Mouse (Mus musculus): Measurements from ENCODE around the gene Anapc1. TPM values are rescaled to one million over a fixed set of nuclear protein-coding genes. Genes with fewer than 3 reads are reported as not detected.
"Not testable (repeated sequence)": the region's sequence is repeated elsewhere in the genome, so short reads cannot be mapped to it uniquely, and the experiment has no call there.

The Anapc1 gene
- polyA plus RNA-seq, 1 experiment = 29.9 TPM

DNA sequence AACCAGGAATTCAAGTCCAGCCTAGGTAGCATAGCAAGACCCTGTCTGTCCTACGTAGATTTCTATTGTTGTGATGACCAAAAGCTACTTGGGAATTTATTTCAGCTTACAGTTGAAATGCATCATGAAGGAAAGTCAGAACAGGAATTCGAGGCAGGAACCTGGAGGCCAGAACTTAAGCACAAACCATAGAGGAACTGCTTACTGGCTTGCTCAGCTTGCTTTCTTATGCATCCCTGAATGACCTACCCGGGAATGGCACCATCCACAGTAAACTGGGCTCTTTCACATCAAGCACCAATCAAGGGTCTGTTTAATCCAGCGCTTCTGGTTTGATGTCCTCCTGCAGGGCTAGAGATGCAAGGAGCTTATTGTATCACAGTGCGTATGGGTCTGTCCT, 10.4 kb upstream of the Anapc1 start:
- H3K36me3 ChIP-seq (ENCODE audit: control insufficient read depth, insufficient read depth, low read length) = no peaks in the 10 kb centered on the region
- no peaks in the 10 kb centered on the region for H3K27me3 ChIP-seq (ENCODE audit: control insufficient read depth, insufficient read depth, low read length)
- H3K4me3 ChIP-seq (ENCODE audit: control insufficient read depth, low read depth, low read length) = no peak overlapping the region
- no peak for TF ChIP-seq POLR2A (IDR thresholded peaks at IDR 0.05; ENCODE audit: control insufficient read depth, low read depth, low read length)
- TF ChIP-seq CTCF (IDR thresholded peaks at IDR 0.05; ENCODE audit: control insufficient read depth, insufficient read depth, insufficient replicate concordance, low read depth, low read length) = no peak
- H3K27ac ChIP-seq (ENCODE audit: control insufficient read depth, insufficient read depth, low read depth, low read length) = no peak overlapping the region
- peaks cover 14% of the 10 kb centered on the region for H3K4me1 ChIP-seq (ENCODE audit: control insufficient read depth, insufficient read depth, low read length)

DNA sequence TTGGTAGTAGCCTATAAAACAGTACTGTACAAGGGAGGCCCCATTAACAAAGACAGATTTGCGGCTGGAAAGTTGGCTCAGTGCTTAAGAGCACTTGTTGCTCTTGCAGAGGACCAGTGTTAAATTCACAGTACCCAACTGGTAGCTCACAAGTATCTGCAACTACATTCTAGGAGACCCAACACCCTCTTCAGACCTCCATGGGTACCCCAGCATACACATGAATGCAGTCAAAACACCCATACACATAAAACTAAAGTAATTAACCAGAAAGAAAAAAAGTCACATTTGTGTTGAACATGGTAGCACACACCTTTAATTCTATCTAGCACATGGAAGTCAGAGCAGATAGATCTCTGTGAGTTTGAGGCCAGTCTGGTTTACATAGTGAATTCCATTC, 9.9 kb upstream of the Anapc1 start:
- TF ChIP-seq CTCF (IDR thresholded peaks at IDR 0.05; ENCODE audit: control insufficient read depth, insufficient read depth, insufficient replicate concordance, low read depth, low read length) = no peak
- TF ChIP-seq POLR2A (IDR thresholded peaks at IDR 0.05; ENCODE audit: control insufficient read depth, low read depth, low read length) = no peak
- H3K27me3 ChIP-seq (ENCODE audit: control insufficient read depth, insufficient read depth, low read length) = no peaks in the 10 kb centered on the region

DNA sequence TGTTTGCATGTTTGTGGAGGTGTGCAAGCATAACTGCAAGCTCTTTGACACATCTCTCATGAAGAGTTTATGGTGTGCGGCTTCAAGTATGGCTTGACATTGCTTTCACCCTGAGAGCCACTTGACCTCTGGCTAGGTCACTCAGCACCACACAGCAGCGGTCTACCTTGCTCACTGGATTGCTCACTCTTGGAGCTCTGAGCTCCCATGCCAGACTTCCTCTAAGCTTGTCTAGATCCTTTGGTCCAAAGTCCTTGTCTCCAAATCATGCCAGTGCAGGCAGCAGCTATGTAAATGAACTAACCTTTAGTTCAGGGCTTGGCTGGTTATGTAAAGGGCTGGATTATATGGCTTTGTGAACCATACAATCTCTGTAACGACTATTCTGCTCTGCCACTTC, 9.2 kb upstream of the Anapc1 start:
- no peak overlapping the region for H3K4me3 ChIP-seq (ENCODE audit: control insufficient read depth, low read depth, low read length)
- TF ChIP-seq CTCF (IDR thresholded peaks at IDR 0.05; ENCODE audit: control insufficient read depth, insufficient read depth, insufficient replicate concordance, low read depth, low read length) (no peak), POLR2A (IDR thresholded peaks at IDR 0.05; ENCODE audit: control insufficient read depth, low read depth, low read length) (no peak)
- peaks cover 14% of the 10 kb centered on the region for H3K4me1 ChIP-seq (ENCODE audit: control insufficient read depth, insufficient read depth, low read length)
- no peaks in the 10 kb centered on the region for H3K27me3 ChIP-seq (ENCODE audit: control insufficient read depth, insufficient read depth, low read length)
- H3K27ac ChIP-seq (ENCODE audit: control insufficient read depth, insufficient read depth, low read depth, low read length) = no peak overlapping the region
- no peaks in the 10 kb centered on the region for H3K36me3 ChIP-seq (ENCODE audit: control insufficient read depth, insufficient read depth, low read length)

More for the DNA sequence above, 9.9 kb upstream of the Anapc1 start:
- Histone ChIP-seq H3K36me3 (ENCODE audit: control insufficient read depth, insufficient read depth, low read length) (no peaks in the 10 kb centered on the region), H3K27ac (ENCODE audit: control insufficient read depth, insufficient read depth, low read depth, low read length) (no peak overlapping the region), H3K4me1 (ENCODE audit: control insufficient read depth, insufficient read depth, low read length) (peaks cover 14% of the 10 kb centered on the region), H3K4me3 (ENCODE audit: control insufficient read depth, low read depth, low read length) (no peak overlapping the region)

DNA sequence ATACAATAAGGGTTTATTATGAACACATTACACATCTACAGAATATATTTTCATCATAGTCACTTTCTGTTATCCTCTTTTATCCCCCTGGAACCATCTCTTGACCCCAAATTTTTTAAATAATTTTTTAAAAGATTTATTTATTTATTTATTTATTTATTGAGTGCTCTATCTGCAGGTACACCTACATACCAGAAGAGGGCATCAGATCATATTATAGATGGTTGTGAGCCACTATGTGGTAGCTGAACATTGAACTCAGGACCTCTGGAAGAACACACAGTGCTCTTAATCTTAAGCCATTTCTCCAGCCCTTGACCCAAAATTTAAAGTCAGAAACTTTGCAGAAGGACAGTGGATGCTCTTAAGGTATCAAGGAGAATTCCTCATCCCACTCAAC, 7.4 kb upstream of the Anapc1 start:
- no peak overlapping the region for H3K4me3 ChIP-seq (ENCODE audit: control insufficient read depth, low read depth, low read length)
- H3K4me1 ChIP-seq (ENCODE audit: control insufficient read depth, insufficient read depth, low read length) = peaks cover 14% of the 10 kb centered on the region
- no peaks in the 10 kb centered on the region for H3K27me3 ChIP-seq (ENCODE audit: control insufficient read depth, insufficient read depth, low read length)
- no peak overlapping the region for H3K27ac ChIP-seq (ENCODE audit: control insufficient read depth, insufficient read depth, low read depth, low read length)
- TF ChIP-seq POLR2A (IDR thresholded peaks at IDR 0.05; ENCODE audit: control insufficient read depth, low read depth, low read length) = no peak
- no peak for TF ChIP-seq CTCF (IDR thresholded peaks at IDR 0.05; ENCODE audit: control insufficient read depth, insufficient read depth, insufficient replicate concordance, low read depth, low read length)
- no peaks in the 10 kb centered on the region for H3K36me3 ChIP-seq (ENCODE audit: control insufficient read depth, insufficient read depth, low read length)

DNA sequence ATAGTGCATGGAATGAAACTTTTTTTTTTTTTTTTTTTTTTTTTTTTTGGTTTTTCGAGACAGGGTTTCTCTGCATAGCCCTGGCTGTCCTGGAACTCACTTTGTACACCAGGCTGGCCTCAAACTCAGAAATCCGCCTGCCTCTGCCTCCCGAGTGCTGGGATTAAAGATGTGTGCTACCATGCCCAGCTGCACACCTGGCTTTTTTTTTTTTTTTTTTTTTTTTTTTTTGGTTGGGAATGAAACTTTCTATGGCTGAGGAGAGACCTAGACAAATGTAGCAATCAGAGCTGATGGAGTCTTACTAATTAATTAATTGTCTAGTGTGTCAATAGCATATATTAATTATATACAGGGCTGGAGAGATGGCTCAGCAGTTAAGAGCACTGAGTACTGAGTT, 6.6 kb upstream of the Anapc1 start:
- H3K27me3 ChIP-seq (ENCODE audit: control insufficient read depth, insufficient read depth, low read length); H3K36me3 ChIP-seq (ENCODE audit: control insufficient read depth, insufficient read depth, low read length); H3K27ac ChIP-seq (ENCODE audit: control insufficient read depth, insufficient read depth, low read depth, low read length); H3K4me3 ChIP-seq (ENCODE audit: control insufficient read depth, low read depth, low read length); H3K4me1 ChIP-seq (ENCODE audit: control insufficient read depth, insufficient read depth, low read length): not testable (repeated sequence)

DNA sequence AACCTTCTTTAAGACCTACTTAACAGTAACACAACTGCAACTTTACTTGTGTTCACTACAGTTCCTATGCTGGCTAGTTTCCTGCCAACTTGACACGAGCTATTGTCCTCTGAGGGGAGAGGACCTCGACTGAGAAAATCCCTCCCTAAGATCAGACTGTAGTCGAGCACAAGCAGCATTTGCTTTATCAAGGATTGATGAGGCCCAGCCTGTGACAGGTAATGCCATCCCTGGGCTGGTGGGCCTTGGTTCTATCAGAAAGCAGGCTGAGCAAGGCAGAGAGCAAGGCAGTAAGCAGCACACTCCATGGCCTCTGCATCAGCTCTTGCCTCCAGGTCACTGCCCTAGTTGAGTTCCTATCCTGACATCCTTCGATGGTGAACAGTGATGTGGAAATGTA, 6.0 kb upstream of the Anapc1 start:
- TF ChIP-seq CTCF (IDR thresholded peaks at IDR 0.05; ENCODE audit: control insufficient read depth, insufficient read depth, insufficient replicate concordance, low read depth, low read length) = no peak
- TF ChIP-seq POLR2A (IDR thresholded peaks at IDR 0.05; ENCODE audit: control insufficient read depth, low read depth, low read length) = no peak
- H3K27ac ChIP-seq (ENCODE audit: control insufficient read depth, insufficient read depth, low read depth, low read length) = no peak overlapping the region
- no peaks in the 10 kb centered on the region for H3K36me3 ChIP-seq (ENCODE audit: control insufficient read depth, insufficient read depth, low read length)
- H3K4me3 ChIP-seq (ENCODE audit: control insufficient read depth, low read depth, low read length) = no peak overlapping the region
- peaks cover 5% of the 10 kb centered on the region for H3K4me1 ChIP-seq (ENCODE audit: control insufficient read depth, insufficient read depth, low read length)
- H3K27me3 ChIP-seq (ENCODE audit: control insufficient read depth, insufficient read depth, low read length) = no peaks in the 10 kb centered on the region

DNA sequence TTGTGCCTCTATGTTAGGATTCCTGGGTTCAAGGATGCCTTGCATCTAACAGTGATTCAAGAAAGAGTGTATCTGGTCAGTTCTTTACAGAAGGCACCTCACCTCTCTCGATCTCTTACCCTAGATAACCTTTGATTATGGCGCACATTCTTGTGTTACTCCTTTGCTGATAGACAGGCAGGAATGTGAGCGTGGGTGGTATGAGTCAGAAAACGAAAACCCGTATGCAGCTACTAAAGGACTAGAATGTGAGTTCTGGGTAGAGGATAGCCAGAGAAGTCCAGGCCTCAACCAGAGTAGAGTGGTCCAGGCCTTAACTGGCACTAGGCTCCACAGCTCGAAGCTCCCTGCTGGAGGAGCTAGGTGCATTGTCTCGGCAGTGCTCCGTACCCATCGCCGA, 5.6 kb upstream of the Anapc1 start:
- H3K4me1 ChIP-seq (ENCODE audit: control insufficient read depth, insufficient read depth, low read length) = peaks cover 7% of the 10 kb centered on the region
- no peaks in the 10 kb centered on the region for H3K36me3 ChIP-seq (ENCODE audit: control insufficient read depth, insufficient read depth, low read length)
- H3K4me3 ChIP-seq (ENCODE audit: control insufficient read depth, low read depth, low read length) = no peak overlapping the region
- TF ChIP-seq CTCF (IDR thresholded peaks at IDR 0.05; ENCODE audit: control insufficient read depth, insufficient read depth, insufficient replicate concordance, low read depth, low read length) (no peak), POLR2A (IDR thresholded peaks at IDR 0.05; ENCODE audit: control insufficient read depth, low read depth, low read length) (no peak)
- H3K27me3 ChIP-seq (ENCODE audit: control insufficient read depth, insufficient read depth, low read length) = no peaks in the 10 kb centered on the region
- H3K27ac ChIP-seq (ENCODE audit: control insufficient read depth, insufficient read depth, low read depth, low read length) = peak overlapping the region; percentile 26; the same call in 1 of the 2 replicates

DNA sequence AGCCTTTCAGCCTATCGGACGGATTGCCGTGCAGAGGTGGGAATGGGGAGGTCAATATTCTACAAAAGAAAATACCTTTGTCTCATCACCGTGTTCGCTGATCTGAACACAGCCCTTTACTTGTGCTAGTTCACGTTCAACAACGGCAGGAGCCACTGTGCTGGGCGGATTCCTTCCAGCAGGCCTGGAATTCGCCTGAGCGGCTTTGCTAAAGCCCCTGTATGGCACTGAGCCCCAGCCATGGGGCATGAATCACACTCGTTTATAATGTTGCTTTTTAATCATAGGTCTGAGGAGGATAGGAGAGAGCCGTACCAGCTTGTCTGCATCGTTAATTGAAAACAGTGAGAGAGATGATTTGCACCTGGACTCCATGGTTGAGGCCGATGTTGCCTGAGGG, 5.1 kb upstream of the Anapc1 start:
- Histone ChIP-seq H3K27me3 (ENCODE audit: control insufficient read depth, insufficient read depth, low read length) (no peaks in the 10 kb centered on the region), H3K4me1 (ENCODE audit: control insufficient read depth, insufficient read depth, low read length) (peaks cover 7% of the 10 kb centered on the region), H3K4me3 (ENCODE audit: control insufficient read depth, low read depth, low read length) (no peak overlapping the region), H3K27ac (ENCODE audit: control insufficient read depth, insufficient read depth, low read depth, low read length) (peak overlapping the region; percentile 26; the same call in 1 of the 2 replicates), H3K36me3 (ENCODE audit: control insufficient read depth, insufficient read depth, low read length) (no peaks in the 10 kb centered on the region)
- no peak for TF ChIP-seq CTCF (IDR thresholded peaks at IDR 0.05; ENCODE audit: control insufficient read depth, insufficient read depth, insufficient replicate concordance, low read depth, low read length)
- TF ChIP-seq POLR2A (IDR thresholded peaks at IDR 0.05; ENCODE audit: control insufficient read depth, low read depth, low read length) = no peak
